Mouse (Mus musculus): Measurements from ENCODE around the gene 5730522E02Rik. TPM values are rescaled to one million over a fixed set of nuclear protein-coding genes. Genes with fewer than 3 reads are reported as not detected.

5730522E02Rik gene
- polyA plus RNA-seq, 1 experiment from 2014 or later = 0.09 TPM

DNA sequence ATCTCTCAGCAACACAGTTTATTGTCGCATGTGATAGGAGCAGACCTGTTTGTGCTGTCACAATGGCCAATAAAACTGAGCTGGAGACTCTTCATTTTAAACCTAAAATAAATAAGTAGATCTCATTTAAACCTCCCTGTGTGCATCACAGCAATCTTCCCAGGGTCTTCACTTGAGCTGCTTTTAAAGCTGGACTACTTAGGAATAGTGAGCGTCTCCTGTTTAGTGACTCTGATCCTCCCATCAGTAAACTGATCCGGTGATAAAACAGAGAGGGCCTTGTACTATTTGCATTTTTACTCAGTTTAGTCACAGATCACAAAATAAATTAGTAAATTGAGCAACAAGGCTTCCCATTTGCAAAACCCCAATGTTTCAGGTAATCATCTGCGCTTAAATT lies 206.5 kb downstream of the 5730522E02Rik start:
- H3K27ac ChIP-seq (ENCODE audit: low read length) = no peak overlapping the region
- no peak overlapping the region for H3K4me2 ChIP-seq (ENCODE audit: low read depth, low read length)
- H3K4me1 ChIP-seq (ENCODE audit: control insufficient read depth, low read depth, low read length) = no peaks in the 10 kb centered on the region
- no peak for ATAC-seq (ENCODE audit: low read depth)
- no peaks in the 10 kb centered on the region for H3K9me3 ChIP-seq (replicated peaks; ENCODE audit: control insufficient read depth, low read length)
- 54% methylated on average over 4 of the region's 4 CpGs for WGBS (ENCODE audit: insufficient replicate concordance)
- H3K36me3 ChIP-seq (ENCODE audit: control insufficient read depth, insufficient read depth) = no peaks in the 10 kb centered on the region
- H3K9ac ChIP-seq (ENCODE audit: low read depth, low read length) = no peak overlapping the region
- no peaks in the 10 kb centered on the region for H3K27me3 ChIP-seq (ENCODE audit: control insufficient read depth, insufficient read depth, low read depth, low read length)
- no peak overlapping the region for H3K4me3 ChIP-seq (ENCODE audit: low read depth, low read length)

DNA sequence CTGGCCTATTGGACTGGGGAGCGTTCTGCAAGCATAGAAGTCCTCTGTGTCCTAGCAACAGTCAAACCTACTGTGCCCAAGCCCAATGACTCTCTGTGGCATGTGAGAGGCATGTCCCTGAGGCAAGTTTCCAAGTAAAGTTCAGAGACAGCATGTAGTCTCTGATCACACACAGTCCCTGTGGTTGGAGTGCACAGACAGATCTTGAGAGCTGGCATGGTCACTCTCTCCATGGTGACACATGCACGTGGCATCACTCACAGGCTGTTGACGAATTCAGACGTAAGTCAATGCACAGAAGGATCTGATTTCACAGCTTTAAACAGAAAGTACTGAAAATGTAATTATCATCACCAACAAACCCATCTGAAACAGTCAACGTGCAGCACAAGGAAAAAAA lies 210.8 kb downstream of the 5730522E02Rik start:
- Histone ChIP-seq H3K9me3 (replicated peaks; ENCODE audit: control insufficient read depth, low read length) (no peaks in the 10 kb centered on the region), H3K27ac (ENCODE audit: low read length) (no peak overlapping the region), H3K4me1 (ENCODE audit: control insufficient read depth, low read depth, low read length) (no peaks in the 10 kb centered on the region), H3K4me3 (ENCODE audit: low read depth, low read length) (no peak overlapping the region), H3K9ac (ENCODE audit: low read depth, low read length) (no peak overlapping the region), H3K36me3 (ENCODE audit: control insufficient read depth, insufficient read depth) (no peaks in the 10 kb centered on the region), H3K27me3 (ENCODE audit: control insufficient read depth, insufficient read depth, low read depth, low read length) (no peaks in the 10 kb centered on the region), H3K4me2 (ENCODE audit: low read depth, low read length) (no peak overlapping the region)
- ATAC-seq (ENCODE audit: low read depth) = no peak
- 63% methylated on average over 5 of the region's 5 CpGs for WGBS (ENCODE audit: insufficient replicate concordance)

DNA sequence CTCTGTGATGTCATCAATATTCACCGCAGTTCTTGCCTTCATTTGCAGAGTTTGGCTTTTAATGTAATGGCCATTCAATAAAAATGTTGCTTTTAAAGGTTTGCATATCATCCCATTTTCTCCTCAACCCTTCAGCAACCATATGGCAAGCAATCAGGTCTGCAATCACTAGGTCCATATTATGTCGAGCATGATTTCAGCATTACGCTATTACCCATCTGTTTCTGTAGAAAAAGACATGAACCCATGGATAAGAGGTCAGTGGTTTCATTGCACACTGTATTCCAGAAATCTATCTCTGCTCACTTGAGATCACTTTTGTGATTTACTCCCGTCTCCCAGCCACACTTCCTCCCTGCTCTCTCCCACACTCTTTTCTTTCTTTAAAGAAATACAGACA lies 213.1 kb downstream of the 5730522E02Rik start:
- Histone ChIP-seq H3K27ac (ENCODE audit: low read length) (no peak overlapping the region), H3K9me3 (replicated peaks; ENCODE audit: control insufficient read depth, low read length) (no peaks in the 10 kb centered on the region), H3K4me2 (ENCODE audit: low read depth, low read length) (no peak overlapping the region), H3K4me1 (ENCODE audit: control insufficient read depth, low read depth, low read length) (no peaks in the 10 kb centered on the region), H3K36me3 (ENCODE audit: control insufficient read depth, insufficient read depth) (no peaks in the 10 kb centered on the region), H3K4me3 (ENCODE audit: low read depth, low read length) (no peak overlapping the region), H3K27me3 (ENCODE audit: control insufficient read depth, insufficient read depth, low read depth, low read length) (no peaks in the 10 kb centered on the region), H3K9ac (ENCODE audit: low read depth, low read length) (no peak overlapping the region)
- no peak for ATAC-seq (ENCODE audit: low read depth)
- 69% methylated on average over 4 of the region's 4 CpGs for WGBS (ENCODE audit: insufficient replicate concordance)

DNA sequence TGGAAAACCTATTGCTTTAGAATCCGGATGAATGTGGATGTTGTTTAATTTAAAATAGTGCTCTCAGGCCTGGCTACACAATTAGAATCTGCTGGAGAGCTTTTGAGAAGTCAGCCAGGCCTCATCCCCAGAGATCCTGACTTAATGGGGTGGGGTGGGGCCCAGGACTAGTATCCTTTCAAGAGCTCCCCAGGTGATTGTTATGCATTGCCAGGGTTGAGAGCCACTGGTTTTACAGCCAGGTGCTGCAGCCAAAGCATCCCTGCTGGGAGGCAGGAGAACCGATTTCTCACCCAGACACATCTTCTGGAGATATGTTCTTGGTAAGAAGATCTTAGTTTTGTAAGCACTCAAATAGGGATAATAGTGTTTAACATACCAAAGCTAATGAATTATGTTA lies 216.4 kb downstream of the 5730522E02Rik start:
- no peaks in the 10 kb centered on the region for H3K36me3 ChIP-seq (ENCODE audit: control insufficient read depth, insufficient read depth)
- no peak for ATAC-seq (ENCODE audit: low read depth)
- H3K4me2 ChIP-seq (ENCODE audit: low read depth, low read length) = no peak overlapping the region
- 34% methylated on average over 2 of the region's 2 CpGs for WGBS (ENCODE audit: insufficient replicate concordance)
- H3K9me3 ChIP-seq (replicated peaks; ENCODE audit: control insufficient read depth, low read length) = no peaks in the 10 kb centered on the region
- H3K4me3 ChIP-seq (ENCODE audit: low read depth, low read length) = no peak overlapping the region
- no peaks in the 10 kb centered on the region for H3K27me3 ChIP-seq (ENCODE audit: control insufficient read depth, insufficient read depth, low read depth, low read length)
- no peak overlapping the region for H3K9ac ChIP-seq (ENCODE audit: low read depth, low read length)
- H3K27ac ChIP-seq (ENCODE audit: low read length) = no peak overlapping the region
- no peaks in the 10 kb centered on the region for H3K4me1 ChIP-seq (ENCODE audit: control insufficient read depth, low read depth, low read length)

DNA sequence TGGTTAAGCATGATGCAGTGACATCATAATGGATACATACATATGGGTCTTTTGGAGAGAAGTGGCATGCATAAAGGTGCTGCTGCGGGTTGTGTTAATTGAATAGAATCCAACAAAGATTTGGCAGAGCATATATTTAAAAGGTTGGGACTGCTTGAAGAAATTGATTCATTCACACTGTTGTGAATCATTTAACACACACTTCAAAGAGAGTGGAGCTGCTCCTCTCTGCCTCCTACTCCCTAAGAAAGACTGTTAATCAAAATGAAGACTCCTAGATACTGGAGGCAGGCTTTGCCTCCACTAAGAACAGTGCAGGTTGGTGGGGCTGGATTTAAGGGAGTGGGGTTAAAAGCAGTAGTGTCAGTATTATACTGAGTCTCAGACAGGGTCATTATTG lies 218.3 kb downstream of the 5730522E02Rik start:
- Histone ChIP-seq H3K36me3 (ENCODE audit: control insufficient read depth, insufficient read depth) (no peaks in the 10 kb centered on the region), H3K4me2 (ENCODE audit: low read depth, low read length) (no peak overlapping the region), H3K9ac (ENCODE audit: low read depth, low read length) (no peak overlapping the region), H3K27ac (ENCODE audit: low read length) (no peak overlapping the region), H3K27me3 (ENCODE audit: control insufficient read depth, insufficient read depth, low read depth, low read length) (no peaks in the 10 kb centered on the region), H3K4me3 (ENCODE audit: low read depth, low read length) (no peak overlapping the region), H3K9me3 (replicated peaks; ENCODE audit: control insufficient read depth, low read length) (no peaks in the 10 kb centered on the region), H3K4me1 (ENCODE audit: control insufficient read depth, low read depth, low read length) (no peaks in the 10 kb centered on the region)
- WGBS (ENCODE audit: insufficient replicate concordance) = 60% methylated on average over 1 of the region's 1 CpGs
- ATAC-seq (ENCODE audit: low read depth) = no peak

DNA sequence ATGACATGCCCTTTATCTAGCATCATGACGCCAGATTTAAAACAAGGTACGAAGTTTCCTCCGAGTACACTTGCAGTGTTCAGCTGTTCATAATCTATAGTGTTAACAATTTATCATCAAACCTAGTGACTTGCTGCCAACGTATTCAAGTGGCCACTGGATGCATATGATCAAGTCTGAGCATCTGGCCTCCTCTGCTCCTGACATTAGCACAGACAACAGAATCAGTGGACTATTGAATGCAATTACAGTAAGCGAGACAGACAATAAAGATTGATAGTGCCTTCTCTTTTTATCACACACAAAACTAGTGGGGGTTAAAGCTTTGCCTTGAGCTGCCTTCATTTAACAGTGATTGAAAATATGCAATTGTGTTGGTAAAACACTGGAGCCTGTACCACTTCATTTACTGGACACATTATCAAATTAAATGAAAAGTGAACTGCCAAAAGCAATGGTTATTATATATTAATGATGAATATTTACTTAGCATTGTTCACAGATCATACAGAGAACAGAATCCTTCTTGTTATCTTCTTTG lies 231.8 kb downstream of the 5730522E02Rik start:
- H3K27ac ChIP-seq (ENCODE audit: low read length) = no peak overlapping the region
- no peak overlapping the region for H3K4me3 ChIP-seq (ENCODE audit: low read depth, low read length)
- ATAC-seq (ENCODE audit: low read depth) = no peak
- H3K36me3 ChIP-seq (ENCODE audit: control insufficient read depth, insufficient read depth) = no peaks in the 10 kb centered on the region
- no peaks in the 10 kb centered on the region for H3K27me3 ChIP-seq (ENCODE audit: control insufficient read depth, insufficient read depth, low read depth, low read length)
- WGBS (ENCODE audit: insufficient replicate concordance) = 55% methylated on average over 5 of the region's 5 CpGs
- no peaks in the 10 kb centered on the region for H3K4me1 ChIP-seq (ENCODE audit: control insufficient read depth, low read depth, low read length)
- no peaks in the 10 kb centered on the region for H3K9me3 ChIP-seq (replicated peaks; ENCODE audit: control insufficient read depth, low read length)
- H3K4me2 ChIP-seq (ENCODE audit: low read depth, low read length) = no peak overlapping the region
- H3K9ac ChIP-seq (ENCODE audit: low read depth, low read length) = no peak overlapping the region

DNA sequence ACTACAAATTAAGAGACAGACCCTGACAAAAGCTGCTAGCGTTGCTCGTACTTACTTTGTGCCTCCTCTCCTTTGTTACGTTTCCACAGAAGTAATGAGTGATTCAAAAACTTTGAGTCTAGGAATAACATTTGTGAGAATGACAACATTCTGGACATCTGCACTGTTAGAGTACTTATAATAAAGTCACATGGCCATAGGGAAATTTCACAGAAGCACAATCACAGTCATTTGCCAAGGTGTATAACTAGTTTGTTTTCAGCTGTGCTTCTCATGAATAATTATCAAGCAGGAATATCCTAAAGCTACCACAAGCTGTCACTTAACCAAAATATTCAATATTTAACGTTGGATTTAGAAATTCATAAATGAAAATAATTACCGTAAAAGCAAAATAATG lies 269.1 kb downstream of the 5730522E02Rik start:
- H3K4me2 ChIP-seq (ENCODE audit: low read depth, low read length) = no peak overlapping the region
- 67% methylated on average over 5 of the region's 5 CpGs for WGBS (ENCODE audit: insufficient replicate concordance)
- no peak for ATAC-seq (ENCODE audit: low read depth)

DNA sequence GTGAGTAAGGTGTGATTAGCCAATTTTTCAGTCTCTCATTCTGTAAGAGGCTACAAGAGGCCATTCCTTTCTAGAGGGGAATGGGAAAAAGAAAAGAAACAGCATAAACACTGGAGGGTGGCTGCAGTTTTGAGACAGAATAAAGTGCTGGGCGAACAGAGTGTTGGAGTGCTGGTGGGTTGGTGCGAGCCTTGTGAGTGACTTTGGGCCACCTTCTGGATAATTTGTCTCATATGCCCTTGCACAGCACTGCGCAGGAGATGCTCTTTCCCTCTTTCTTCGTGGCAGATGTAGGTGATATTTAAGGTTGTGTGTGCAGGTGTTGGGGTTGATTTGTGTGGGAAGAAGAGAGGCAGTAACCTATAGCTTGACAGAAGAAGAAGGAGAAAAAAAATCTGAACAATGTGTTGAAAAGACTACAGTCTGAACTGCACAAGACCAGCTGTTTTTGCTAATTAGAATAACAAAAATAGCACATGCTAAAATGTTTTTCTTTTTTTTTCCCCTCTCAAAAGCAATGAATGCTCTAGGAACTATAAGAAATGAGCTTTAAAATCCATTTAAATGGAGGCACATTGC lies 269.8 kb downstream of the 5730522E02Rik start:
- Histone ChIP-seq H3K9me3 (replicated peaks; ENCODE audit: control insufficient read depth, low read length) (no peaks in the 10 kb centered on the region), H3K36me3 (ENCODE audit: control insufficient read depth, insufficient read depth) (no peaks in the 10 kb centered on the region), H3K4me3 (ENCODE audit: low read depth, low read length) (no peak overlapping the region), H3K4me1 (ENCODE audit: control insufficient read depth, low read depth, low read length) (no peaks in the 10 kb centered on the region), H3K4me2 (ENCODE audit: low read depth, low read length) (no peak overlapping the region), H3K27ac (ENCODE audit: low read length) (no peak overlapping the region), H3K9ac (ENCODE audit: low read depth, low read length) (no peak overlapping the region), H3K27me3 (ENCODE audit: control insufficient read depth, insufficient read depth, low read depth, low read length) (no peaks in the 10 kb centered on the region)
- 48% methylated on average over 4 of the region's 4 CpGs for WGBS (ENCODE audit: insufficient replicate concordance)
- no peak for ATAC-seq (ENCODE audit: low read depth)

More for the DNA sequence above, 269.1 kb downstream of the 5730522E02Rik start:
- Histone ChIP-seq H3K27ac (ENCODE audit: low read length) (no peak overlapping the region), H3K27me3 (ENCODE audit: control insufficient read depth, insufficient read depth, low read depth, low read length) (no peaks in the 10 kb centered on the region), H3K9ac (ENCODE audit: low read depth, low read length) (no peak overlapping the region), H3K4me1 (ENCODE audit: control insufficient read depth, low read depth, low read length) (no peaks in the 10 kb centered on the region), H3K9me3 (replicated peaks; ENCODE audit: control insufficient read depth, low read length) (no peaks in the 10 kb centered on the region), H3K36me3 (ENCODE audit: control insufficient read depth, insufficient read depth) (no peaks in the 10 kb centered on the region), H3K4me3 (ENCODE audit: low read depth, low read length) (no peak overlapping the region)

DNA sequence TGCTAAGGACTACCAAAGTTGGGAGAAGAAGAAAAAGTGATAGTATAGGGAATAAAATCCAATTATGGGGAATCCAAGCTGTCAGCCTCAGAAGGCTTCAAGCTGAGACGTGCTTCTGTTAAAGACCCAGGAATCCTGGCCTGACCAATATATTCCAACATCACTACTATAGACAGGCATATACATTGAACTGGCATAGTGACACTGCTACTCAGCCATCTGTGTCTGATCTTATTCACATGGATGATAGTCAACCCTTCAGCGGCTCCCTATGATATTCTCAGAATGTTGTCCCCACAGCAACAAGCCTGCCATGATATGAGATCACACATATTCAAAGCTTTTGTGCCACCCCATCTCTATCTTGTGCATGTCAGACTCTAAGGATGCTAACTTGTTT lies 284.3 kb downstream of the 5730522E02Rik start:
- H3K36me3 ChIP-seq (ENCODE audit: control insufficient read depth, insufficient read depth) = no peaks in the 10 kb centered on the region
- H3K4me1 ChIP-seq (ENCODE audit: control insufficient read depth, low read depth, low read length) = no peaks in the 10 kb centered on the region
- H3K27ac ChIP-seq (ENCODE audit: low read length) = no peak overlapping the region
- no peaks in the 10 kb centered on the region for H3K9me3 ChIP-seq (replicated peaks; ENCODE audit: control insufficient read depth, low read length)
- 73% methylated on average over 2 of the region's 2 CpGs for WGBS (ENCODE audit: insufficient replicate concordance)
- no peak for ATAC-seq (ENCODE audit: low read depth)
- no peak overlapping the region for H3K4me2 ChIP-seq (ENCODE audit: low read depth, low read length)
- H3K4me3 ChIP-seq (ENCODE audit: low read depth, low read length) = no peak overlapping the region
- H3K9ac ChIP-seq (ENCODE audit: low read depth, low read length) = no peak overlapping the region
- no peaks in the 10 kb centered on the region for H3K27me3 ChIP-seq (ENCODE audit: control insufficient read depth, insufficient read depth, low read depth, low read length)
